Mouse (Mus musculus) left cerebral cortex, adult 11 months (tissue): ENCODE measurements around the gene Epyc.

Source experiments
- DNase-seq: peaks from one replicate; pipeline ENCODE4 v3.0.0; 2022; ENCODE audit warnings: low spot score

The Epyc gene

GRCm38 (mm10) chr10:97643768-97644167, at the start of gene Epyc:
TSS of gene Epyc (plus strand) at chr10:97644068.
- DNase-seq, result no peak

GRCm38 (mm10) chr10:97595680-97596079, 48.2 kb upstream of the Epyc start:
- DNase-seq, result no peak

GRCm38 (mm10) chr10:97601744-97602143, 42.1 kb upstream of the Epyc start:
- no peak for DNase-seq

GRCm38 (mm10) chr10:97603256-97603655, 40.6 kb upstream of the Epyc start:
- no peak for DNase-seq

GRCm38 (mm10) chr10:97606579-97606978, 37.3 kb upstream of the Epyc start, which contains the start of gene Kera:
TSS of gene Kera (plus strand) at chr10:97606879.
- DNase-seq, result no peak

GRCm38 (mm10) chr10:97622328-97622727, 21.5 kb upstream of the Epyc start:
- DNase-seq, result no peak

- no peak for DNase-seq
Observed at GRCm38 (mm10) chr10:97624381-97624780, 19.5 kb upstream of the Epyc start.

GRCm38 (mm10) chr10:97625116-97625515, 18.8 kb upstream of the Epyc start:
- DNase-seq, result no peak

GRCm38 (mm10) chr10:97626543-97626942, 17.3 kb upstream of the Epyc start:
- DNase-seq, result no peak

GRCm38 (mm10) chr10:97631061-97631460, 12.8 kb upstream of the Epyc start:
- no peak for DNase-seq

GRCm38 (mm10) chr10:97641926-97642325, 1.9 kb upstream of the Epyc start:
- no peak for DNase-seq

GRCm38 (mm10) chr10:97650334-97650733, 6.5 kb downstream of the Epyc start:
- no peak for DNase-seq

GRCm38 (mm10) chr10:97659489-97659888, 15.6 kb downstream of the Epyc start:
- no peak for DNase-seq

GRCm38 (mm10) chr10:97668656-97669055, 24.8 kb downstream of the Epyc start:
- DNase-seq, result no peak

GRCm38 (mm10) chr10:97670202-97670601, 26.3 kb downstream of the Epyc start:
- no peak for DNase-seq

- no peak for DNase-seq
Observed at GRCm38 (mm10) chr10:97673239-97673638, 29.4 kb downstream of the Epyc start.

GRCm38 (mm10) chr10:97682981-97683380, 39.1 kb downstream of the Epyc start:
- no peak for DNase-seq

- DNase-seq, result no peak
Observed at GRCm38 (mm10) chr10:97687198-97687597, 43.3 kb downstream of the Epyc start.

- DNase-seq, result no peak
Observed at GRCm38 (mm10) chr10:97689425-97689824, 45.6 kb downstream of the Epyc start.

GRCm38 (mm10) chr10:97692913-97693312, 49.0 kb downstream of the Epyc start, which contains the start of gene Ccer1:
TSS of gene Ccer1 (plus strand) at chr10:97693059.
- DNase-seq, result no peak

- no peak for DNase-seq
Observed at GRCm38 (mm10) chr10:97693398-97694135, 49.7 kb downstream of the Epyc start.

- no peak for DNase-seq
Observed at GRCm38 (mm10) chr10:97702321-97702720, 58.5 kb downstream of the Epyc start.

GRCm38 (mm10) chr10:97704562-97704961, 60.7 kb downstream of the Epyc start:
- no peak for DNase-seq

GRCm38 (mm10) chr10:97712687-97713086, 68.8 kb downstream of the Epyc start:
- DNase-seq, result no peak
